Mouse (Mus musculus) pancreas, adult 10 weeks (tissue): Measurements from ENCODE around the gene Aspscr1. TPM values are rescaled to one million over a fixed set of nuclear protein-coding genes. Genes with fewer than 3 reads are reported as not detected.

ENCODE experiments used
- polyA plus RNA-seq: library from polyadenylated mRNA; stranded (reverse); fragments of 350-450 nt; fragmentation: Illumina TruSeq; extraction: RNeasy Lipid Tissue Mini Kit (QIAGEN cat#74804); gene quantifications from one replicate; pipeline ENCODE4 v1.2.3, GENCODE M21; 2015; ENCODE audit warnings: low read depth, low replicate concordance; ENCODE audit not compliant: insufficient read depth

Gene Aspscr1
- 29.7 TPM for polyA plus RNA-seq

GRCm38 (mm10) chr11:120672687-120673593, at the start of gene Aspscr1:
TSS of gene Aspscr1 (plus strand) at chr11:120672973.

GRCm38 (mm10) chr11:120625152-120625775, 47.5 kb upstream of the Aspscr1 start, which contains the start of gene Sirt7:
TSS of gene Sirt7 (minus strand) at chr11:120625240.

GRCm38 (mm10) chr11:120633520-120634343, 39.0 kb upstream of the Aspscr1 start, which contains the start of gene Mafg:
TSS of gene Mafg (minus strand) at chr11:120633600.

GRCm38 (mm10) chr11:120643601-120643987, 29.2 kb upstream of the Aspscr1 start, which contains the start of gene Pycr1:
TSS of gene Pycr1 (minus strand) at chr11:120643769.

GRCm38 (mm10) chr11:120648001-120648476, 24.7 kb upstream of the Aspscr1 start, which contains the start of gene Myadml2:
TSS of gene Myadml2 (minus strand) at chr11:120648158.

GRCm38 (mm10) chr11:120661076-120661460, 11.7 kb upstream of the Aspscr1 start, which contains the start of gene Notum:
TSS of gene Notum (minus strand) at chr11:120661175.

GRCm38 (mm10) chr11:120713580-120714518, 41.1 kb downstream of the Aspscr1 start, which contains the start of the genes Cenpx and Lrrc45:
TSS of gene Cenpx (minus strand) at chr11:120713738.
TSS of gene Lrrc45 (plus strand) at chr11:120713925.

GRCm38 (mm10) chr11:120721124-120722066, 48.6 kb downstream of the Aspscr1 start, which contains the start of gene Rac3:
TSS of gene Rac3 (plus strand) at chr11:120721470.

GRCm38 (mm10) chr11:120727169-120727527, 54.4 kb downstream of the Aspscr1 start, which contains the start of gene Dcxr:
TSS of gene Dcxr (minus strand) at chr11:120727281.

GRCm38 (mm10) chr11:120731858-120732680, 59.3 kb downstream of the Aspscr1 start, which contains the start of gene Cbr2:
TSS of gene Cbr2 (minus strand) at chr11:120732114.

Other genes starting within 250 kb of the Aspscr1 start
- 10.3 TPM for gene Nploc4, start 235.3 kb upstream of the Aspscr1 start, polyA plus RNA-seq
- gene Tspan10, start 230.3 kb upstream of the Aspscr1 start, polyA plus RNA-seq: not detected
- 1.3 TPM for gene Pde6g, start 219.5 kb upstream of the Aspscr1 start, polyA plus RNA-seq
- 2.7 TPM for gene Oxld1, start 214.9 kb upstream of the Aspscr1 start, polyA plus RNA-seq
- 10.5 TPM for gene Ccdc137, start 214.9 kb upstream of the Aspscr1 start, polyA plus RNA-seq
- gene Arl16, start 205.4 kb upstream of the Aspscr1 start, polyA plus RNA-seq: 5.2 TPM
- 19.4 TPM for gene Mrpl12, start 188.4 kb upstream of the Aspscr1 start, polyA plus RNA-seq
- gene Slc25a10, start 181.1 kb upstream of the Aspscr1 start, polyA plus RNA-seq: 11.5 TPM
- 2.1 TPM for gene Gcgr, start 142.3 kb upstream of the Aspscr1 start, polyA plus RNA-seq
- gene Mcrip1, start 123.2 kb upstream of the Aspscr1 start, polyA plus RNA-seq: 27.1 TPM
- not detected for gene Ppp1r27, start 121.8 kb upstream of the Aspscr1 start, polyA plus RNA-seq
- 636 TPM for gene P4hb, start 99.7 kb upstream of the Aspscr1 start, polyA plus RNA-seq
- 79.0 TPM for gene Arhgdia, start 91.3 kb upstream of the Aspscr1 start, polyA plus RNA-seq
- 13.4 TPM for gene Alyref, start 74.6 kb upstream of the Aspscr1 start, polyA plus RNA-seq
- 11.9 TPM for gene Anapc11, start 74.6 kb upstream of the Aspscr1 start, polyA plus RNA-seq
- gene Npb, start 64.5 kb upstream of the Aspscr1 start, polyA plus RNA-seq: not detected
- 38.6 TPM for gene Pcyt2, start 55.0 kb upstream of the Aspscr1 start, polyA plus RNA-seq
- gene Sirt7, start 47.7 kb upstream of the Aspscr1 start, polyA plus RNA-seq: 19.3 TPM
- 11.0 TPM for gene Mafg, start 39.4 kb upstream of the Aspscr1 start, polyA plus RNA-seq
- gene Pycr1, start 29.2 kb upstream of the Aspscr1 start, polyA plus RNA-seq: 24.5 TPM
- 1.4 TPM for gene Myadml2, start 24.8 kb upstream of the Aspscr1 start, polyA plus RNA-seq
- gene Notum, start 11.8 kb upstream of the Aspscr1 start, polyA plus RNA-seq: 0.81 TPM
- gene Cenpx, start 40.8 kb downstream of the Aspscr1 start, polyA plus RNA-seq: 30.4 TPM
- gene Lrrc45, start 41.0 kb downstream of the Aspscr1 start, polyA plus RNA-seq: 37.8 TPM
- gene Rac3, start 48.5 kb downstream of the Aspscr1 start, polyA plus RNA-seq: 6.0 TPM
- gene Dcxr, start 54.3 kb downstream of the Aspscr1 start, polyA plus RNA-seq: 12.0 TPM
- 26.0 TPM for gene Cbr2, start 59.1 kb downstream of the Aspscr1 start, polyA plus RNA-seq
- gene Hmga1b, start 89.8 kb downstream of the Aspscr1 start, polyA plus RNA-seq: not detected
- gene Rfng, start 111.2 kb downstream of the Aspscr1 start, polyA plus RNA-seq: 22.7 TPM
- gene Gps1, start 111.3 kb downstream of the Aspscr1 start, polyA plus RNA-seq: 35.2 TPM
- gene Dus1l, start 123.4 kb downstream of the Aspscr1 start, polyA plus RNA-seq: 25.3 TPM
- gene Fasn, start 151.6 kb downstream of the Aspscr1 start, polyA plus RNA-seq: 22.9 TPM